In genomic region chr5:147725831-147726700, GRCm38 (mm10) we compare ENCODE assay signal across 8 mouse cellular contexts. TPM values are rescaled to one million over a fixed set of nuclear protein-coding genes. Genes with fewer than 3 reads are reported as not detected.
A peak's percentile ranks its signal among the peaks of the same experiment; 100 is the strongest.
DNase-seq lines count a peak whose midpoint lies in the region; ATAC-seq and TF ChIP-seq lines count a peak whose summit lies in the region.

Gene Flt1, minus strand, starts transcription at chr5:147726011.

- H3K4me2 ChIP-seq in heart, embryonic 16.5 days (ENCODE audit: low read depth, low read length) = peak within 1 kb of the TSS; percentile 90

- no peaks in the 10 kb centered on the region for H3K4me1 ChIP-seq in embryonic fibroblast, embryonic 13.5 days (ENCODE audit: control insufficient read depth, insufficient read depth, low read length)
- peaks cover 12% of the 10 kb centered on the region for H3K4me1 ChIP-seq in heart, embryonic 16.5 days (ENCODE audit: control insufficient read depth, insufficient read depth, low read length)

- H3K27ac ChIP-seq in embryonic fibroblast, embryonic 13.5 days (ENCODE audit: insufficient read depth, low read length) = no peak within 1 kb of the TSS
- peak within 1 kb of the TSS; percentile 76 for H3K27ac ChIP-seq in heart, embryonic 16.5 days (ENCODE audit: low read length)

- peak within 1 kb of the TSS; percentile 81 for H3K4me3 ChIP-seq in embryonic fibroblast, embryonic 13.5 days (ENCODE audit: insufficient read depth, low read length)
- H3K4me3 ChIP-seq in heart, embryonic 16.5 days (ENCODE audit: low read length) = peak within 1 kb of the TSS; percentile 71

- peak; percentile 63 for TF ChIP-seq POLR2A in embryonic fibroblast, embryonic 13.5 days (IDR thresholded peaks at IDR 0.05; ENCODE audit: low read depth, low read length)

- WGBS in heart, embryonic 16.5 days = under 1% methylated on average over 82 of the region's 82 CpGs

- no peaks in the 10 kb centered on the region for H3K36me3 ChIP-seq in heart, embryonic 16.5 days (ENCODE audit: control insufficient read depth, insufficient read depth)

- DNase-seq in thymus, postnatal 14 days = peak; percentile 17
- DNase-seq in thymus, postnatal 0 days (ENCODE audit: low spot score) = no peak
- peak; percentile 86 for DNase-seq in kidney, postnatal 14 days
- peak; percentile 87 for DNase-seq in lung, adult 18-20 months
- DNase-seq in right cerebral cortex, adult 18-20 months = no peak

- TF ChIP-seq CTCF in embryonic fibroblast, embryonic 13.5 days (IDR thresholded peaks at IDR 0.05; ENCODE audit: borderline replicate concordance, insufficient read depth, low read length) = no peak

- peak within 1 kb of the TSS; percentile 63 for H3K9ac ChIP-seq in heart, embryonic 16.5 days (ENCODE audit: low read length)

- no peaks in the 10 kb centered on the region for H3K9me3 ChIP-seq in heart, embryonic 16.5 days (replicated peaks; ENCODE audit: control insufficient read depth, low read length)

- peaks cover 60% of the 10 kb centered on the region for H3K27me3 ChIP-seq in heart, embryonic 16.5 days (ENCODE audit: control insufficient read depth, insufficient read depth, low read length)

- ATAC-seq in heart, embryonic 16.5 days (replicated peaks; ENCODE audit: extremely low read depth, insufficient read depth, low FRiP score) = peak; percentile 75
- ATAC-seq in neutrophil, adult 5-6 weeks (ENCODE audit: extremely low read depth, insufficient number of reproducible peaks, low FRiP score, poor library complexity, severe bottlenecking) = 0 out of 2 replicates have a peak, but pooled peaks have one; percentile 17

RNA-seq across cellular contexts. Expression of gene Flt1, which starts in this region (rescaled TPM):
- polyA plus RNA-seq in thymus, postnatal 0 days (2015; fragmentation: Nextera tagmentation; extraction: Ambion mirVana) = 2.0 and 2.9 TPM in 2 replicates
- 38.2 and 41.4 TPM in 2 replicates for polyA plus RNA-seq in embryonic fibroblast, embryonic 13.5 days (2011; ENCODE audit: insufficient read length, low read depth, missing spikeins)
- polyA plus RNA-seq in heart, embryonic 16.5 days (2015; fragmentation: Nextera tagmentation; extraction: Ambion mirVana) = 21.4 and 22.6 TPM in 2 replicates
- 0.93 and 1.1 TPM in 2 replicates for total RNA-seq in neutrophil, adult 5-6 weeks (2017)

Comparison
In these comparisons a context has a peak if more than half of its experiments do, and no peak if none do; other contexts are left out.
1. DNase-seq: peak in thymus, postnatal 14 days (single experiment), kidney, postnatal 14 days (single experiment) and lung, adult 18-20 months (2 of 2); none in thymus, postnatal 0 days (single experiment) and right cerebral cortex, adult 18-20 months (single experiment).